Mouse (Mus musculus) embryonic facial prominence, embryonic 11.5 days (tissue): ENCODE measurements around the gene Washc3. TPM values are rescaled to one million over a fixed set of nuclear protein-coding genes. Genes with fewer than 3 reads are reported as not detected.

ENCODE experiments used
- ATAC-seq: fragments of 200-750 bp; cut with Nextera tagmentation; replicated peaks from 2 replicates; pipeline ENCODE4 v1.8.0; 2017; ENCODE audit warnings: low read depth; ENCODE audit not compliant: insufficient number of reproducible peaks, low FRiP score, low TSS enrichment
- DNase-seq: peaks from one replicate; pipeline ENCODE4 v3.0.0-alpha.2; 2015; ENCODE audit warnings: low spot score
- H3K27ac ChIP-seq: fragments of 300-500 bp; sonication (generic); replicated peaks from 2 replicates; pipeline ENCODE4 v1.5.1; 2014; ENCODE audit warnings: mild to moderate bottlenecking, low read depth, low read length, control low read depth
- H3K27me3 ChIP-seq: fragments of 300-500 bp; sonication (generic); 2 replicates; pipeline ENCODE4 v1.6.1; 2014; ENCODE audit warnings: mild to moderate bottlenecking, low read length, moderate library complexity, mixed read lengths; ENCODE audit not compliant: control insufficient read depth, insufficient read depth
- H3K36me3 ChIP-seq: fragments of 300-500 bp; sonication (generic); replicated peaks from 2 replicates; pipeline ENCODE4 v1.6.1; 2014; ENCODE audit warnings: low read depth, mild to moderate bottlenecking, low read length, moderate library complexity, mixed read lengths; ENCODE audit not compliant: control insufficient read depth, insufficient read depth
- H3K4me1 ChIP-seq: fragments of 300-500 bp; sonication (generic); 2 replicates; pipeline ENCODE4 v1.6.1; 2014; ENCODE audit warnings: low read length, mixed read lengths; ENCODE audit not compliant: control insufficient read depth, insufficient read depth
- H3K4me2 ChIP-seq: fragments of 300-500 bp; sonication (generic); 2 replicates; pipeline ENCODE4 v1.6.1; 2014; ENCODE audit warnings: low read depth, mild to moderate bottlenecking, control low read depth, low read length, moderate library complexity
- H3K4me3 ChIP-seq: fragments of 300-500 bp; sonication (generic); 2 replicates; pipeline ENCODE4 v1.5.1; 2014; ENCODE audit warnings: low read depth, low read length, control low read depth
- H3K9ac ChIP-seq: fragments of 300-500 bp; sonication (generic); replicated peaks from 2 replicates; pipeline ENCODE4 v1.6.1; 2014; ENCODE audit warnings: mild to moderate bottlenecking, control low read depth, low read length
- H3K9me3 ChIP-seq: fragments of 300-500 bp; sonication (generic); replicated peaks from 2 replicates; pipeline ENCODE4 v1.6.1; 2016; ENCODE audit warnings: mild to moderate bottlenecking, low read length, inconsistent platforms, mixed read lengths; ENCODE audit not compliant: control insufficient read depth
- WGBS: fragments of 180-500 bp; shearing (Covaris S2); extraction: QIAGEN DNeasy Blood & Tissue Kit; methylation state at CpG from one replicate; pipeline ENCODE4 v1.1.7; 2014; 5-methylcytosine and 5-hydroxymethylcytosine counted together
- polyA plus RNA-seq: library from polyadenylated mRNA; unstranded; fragments of >200 nt; fragmentation: Nextera tagmentation; extraction: Ambion mirVana; gene quantifications from 2 replicates; pipeline ENCODE4 v1.2.1, GENCODE M21; 2014

Gene Washc3
- 51.1 and 53.4 TPM in 2 replicates for polyA plus RNA-seq

DNA sequence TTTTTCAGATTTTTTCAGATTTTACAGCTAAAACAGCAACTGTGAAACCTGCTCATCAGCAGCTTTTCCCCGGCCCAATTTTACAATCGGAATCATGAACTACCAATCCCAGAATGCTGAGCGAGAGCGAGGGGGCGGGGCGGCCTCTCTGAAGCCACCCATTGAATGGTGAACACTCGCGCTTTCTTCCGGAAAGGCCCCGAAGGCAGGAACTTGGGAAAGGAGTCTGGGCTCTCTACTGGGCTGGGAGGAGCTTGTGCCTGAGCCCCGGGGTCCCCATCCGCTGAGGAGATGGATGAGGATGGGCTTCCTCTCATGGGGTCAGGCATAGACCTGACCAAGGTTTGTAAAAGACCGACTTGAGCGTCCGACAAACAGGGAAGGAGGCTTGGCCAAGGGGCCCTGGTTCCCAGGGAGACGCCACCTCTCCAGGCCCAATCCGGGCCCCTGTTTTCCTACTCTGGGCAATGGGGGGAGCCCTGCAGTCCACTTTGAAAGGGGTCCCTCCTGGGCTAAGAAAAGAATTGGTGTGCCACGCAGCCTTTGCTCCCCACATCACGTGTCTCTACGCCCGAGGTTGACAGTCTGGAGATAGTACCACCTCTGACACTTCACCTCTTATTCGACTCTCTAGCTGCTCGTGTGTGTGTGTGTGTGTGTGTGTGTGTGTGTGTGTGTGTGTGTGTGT is at the start of gene Washc3:
Gene Washc3 (plus strand): TSS at position 143 of the 688 bp plus-strand sequence.
- WGBS, result 2% methylated on average over 23 of the region's 23 CpGs

DNA sequence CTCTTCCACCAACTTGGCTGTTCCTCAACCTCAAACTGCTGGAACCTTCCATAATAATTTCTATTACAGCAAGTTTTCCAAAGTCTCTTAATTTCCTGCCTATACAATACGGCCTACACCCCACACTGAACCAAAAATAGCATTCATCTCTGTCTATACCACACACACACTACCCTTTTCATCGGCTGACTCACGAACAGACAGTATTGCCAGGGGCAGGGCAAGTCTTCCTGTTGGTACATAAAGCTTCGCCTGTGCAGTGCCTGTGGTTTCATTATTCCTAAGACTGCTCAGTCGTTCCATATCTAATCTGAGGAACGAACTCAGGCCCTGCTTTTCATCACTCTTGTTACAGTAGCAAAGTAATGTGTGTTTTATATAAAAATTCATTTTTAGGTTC is 49.2 kb upstream of the Washc3 start:
- Histone ChIP-seq H3K4me3 (no peak overlapping the region), H3K27me3 (no peaks in the 10 kb centered on the region), H3K4me2 (no peak overlapping the region), H3K9ac (no peak overlapping the region), H3K36me3 (peaks cover 8% of the 10 kb centered on the region), H3K27ac (no peak overlapping the region), H3K9me3 (no peaks in the 10 kb centered on the region), H3K4me1 (no peaks in the 10 kb centered on the region)
- WGBS, result 69% methylated on average over 6 of the region's 6 CpGs
- DNase-seq (no peak), ATAC-seq (no peak)

More for the DNA sequence above, at the start of gene Washc3:
- Histone ChIP-seq H3K4me1 (no peaks in the 10 kb centered on the region), H3K9me3 (no peaks in the 10 kb centered on the region), H3K36me3 (no peaks in the 10 kb centered on the region), H3K4me3 (peak within 1 kb of the TSS; percentile 57), H3K27ac (no peak within 1 kb of the TSS), H3K9ac (peak within 1 kb of the TSS; percentile 81), H3K4me2 (peak within 1 kb of the TSS; percentile 71), H3K27me3 (no peaks in the 10 kb centered on the region)
- ATAC-seq, result peak; percentile 97
- DNase-seq, result peak; percentile 97

DNA sequence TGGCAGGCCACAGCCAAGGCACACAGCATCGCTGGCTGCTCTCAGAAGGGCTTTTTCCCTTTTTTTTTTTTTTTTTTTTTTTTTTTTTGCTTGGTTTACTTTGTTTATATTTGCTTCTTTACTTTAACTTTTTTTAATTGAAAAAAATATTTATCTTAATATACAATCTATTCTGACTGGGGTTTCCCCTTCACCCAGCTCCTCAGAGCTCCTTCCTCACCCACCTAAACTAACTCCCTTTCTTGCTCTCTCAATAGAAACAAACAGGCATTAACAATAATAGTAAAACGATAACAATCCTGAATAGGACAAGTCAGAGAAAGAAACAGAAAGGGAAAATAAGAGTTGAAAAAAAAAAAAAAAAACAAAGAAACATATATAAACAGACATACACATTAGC is 38.8 kb upstream of the Washc3 start:
- no peak overlapping the region for H3K4me2 ChIP-seq
- no peak overlapping the region for H3K9ac ChIP-seq
- H3K36me3 ChIP-seq, result peaks cover 2% of the 10 kb centered on the region

DNA sequence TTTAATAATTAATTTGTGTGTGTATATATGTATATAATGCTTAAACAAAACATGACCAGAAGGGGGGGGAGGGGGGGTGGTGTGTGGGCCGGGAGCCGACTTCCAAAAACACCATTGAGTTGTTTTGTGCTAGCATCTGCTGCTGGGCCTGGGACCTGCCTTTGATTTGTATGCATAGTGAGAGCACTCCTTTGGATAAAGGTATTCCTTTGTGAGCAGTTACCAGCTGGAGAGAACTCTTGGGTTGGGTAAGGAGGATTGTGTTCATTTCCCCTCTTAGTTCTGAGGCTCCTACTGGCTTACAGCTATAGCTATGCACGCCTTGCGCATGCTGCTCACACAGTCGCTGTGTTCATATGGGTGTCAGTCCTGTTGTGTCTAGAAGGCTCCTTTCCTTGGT is 38.2 kb upstream of the Washc3 start:
- Histone ChIP-seq H3K27me3 (no peaks in the 10 kb centered on the region), H3K4me3 (no peak overlapping the region), H3K36me3 (peaks cover 2% of the 10 kb centered on the region), H3K9me3 (no peaks in the 10 kb centered on the region), H3K4me2 (no peak overlapping the region), H3K9ac (no peak overlapping the region), H3K27ac (no peak overlapping the region), H3K4me1 (no peaks in the 10 kb centered on the region)
- DNase-seq (no peak), ATAC-seq (no peak)
- 87% methylated on average over 5 of the region's 5 CpGs for WGBS

More for the DNA sequence above, 38.8 kb upstream of the Washc3 start:
- H3K27ac ChIP-seq, result no peak overlapping the region
- no peaks in the 10 kb centered on the region for H3K4me1 ChIP-seq
- no peaks in the 10 kb centered on the region for H3K27me3 ChIP-seq
- 93% methylated on average over 2 of the region's 2 CpGs for whole genome bisulfite sequencing
- DNase-seq (no peak), ATAC-seq (no peak)
- no peak overlapping the region for H3K4me3 ChIP-seq
- H3K9me3 ChIP-seq, result no peaks in the 10 kb centered on the region

DNA sequence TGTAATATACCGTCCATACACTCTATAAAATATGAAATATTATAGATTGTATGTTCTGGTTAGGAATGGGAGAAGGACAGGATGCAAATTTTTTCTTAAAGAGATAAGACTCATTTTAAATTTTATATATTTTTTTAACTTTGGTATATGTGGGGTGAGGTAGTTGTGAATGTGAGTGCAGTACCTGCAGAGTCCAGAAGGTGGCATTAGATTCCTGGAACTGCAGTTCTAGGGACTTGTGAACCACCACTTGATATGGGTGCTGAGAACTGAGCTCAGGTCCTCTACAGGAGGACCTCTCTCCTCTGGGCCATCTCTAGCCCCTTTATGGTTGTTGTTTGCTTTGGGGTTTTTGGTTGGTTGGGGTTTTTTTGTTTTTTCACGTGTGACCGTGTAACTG is 34.7 kb upstream of the Washc3 start:
- 97% methylated on average over 3 of the region's 3 CpGs for WGBS
- no peak for DNase-seq

DNA sequence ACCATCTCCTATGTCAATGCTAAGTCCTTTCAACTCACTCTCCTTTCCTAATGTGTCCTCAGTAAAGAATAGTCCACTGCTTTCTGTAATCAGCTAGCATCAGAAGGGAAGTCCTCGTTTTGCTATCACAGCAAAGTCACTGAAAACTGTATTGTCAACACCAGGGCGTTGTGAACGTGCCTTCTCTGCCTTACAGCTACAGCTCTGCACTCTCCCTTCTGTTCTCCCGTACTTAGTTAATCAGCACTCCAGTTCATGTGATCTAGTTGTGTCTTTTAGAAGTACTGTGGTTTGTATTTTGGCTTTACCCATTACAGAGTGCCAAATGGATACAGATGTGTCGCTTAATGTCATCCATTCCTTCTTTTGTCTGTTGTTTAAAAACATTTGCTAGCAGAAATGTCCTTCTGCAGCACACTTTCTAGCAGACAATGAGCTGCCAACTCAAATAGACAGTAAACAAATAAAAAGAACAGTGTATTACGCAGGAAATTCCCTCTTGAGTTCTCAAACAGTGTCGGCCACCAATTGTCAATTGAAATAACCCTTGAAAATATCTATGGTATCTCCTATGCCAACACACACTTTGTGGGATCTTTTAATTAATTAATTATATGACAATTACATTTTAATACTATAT is 33.3 kb upstream of the Washc3 start:
- H3K9me3 ChIP-seq, result no peaks in the 10 kb centered on the region
- no peak overlapping the region for H3K9ac ChIP-seq
- peaks cover 2% of the 10 kb centered on the region for H3K36me3 ChIP-seq
- no peak overlapping the region for H3K27ac ChIP-seq
- H3K4me1 ChIP-seq, result no peaks in the 10 kb centered on the region
- H3K4me2 ChIP-seq, result no peak overlapping the region
- WGBS, result 86% methylated on average over 7 of the region's 7 CpGs
- ATAC-seq (no peak), DNase-seq (no peak)
- H3K4me3 ChIP-seq, result no peak overlapping the region
- no peaks in the 10 kb centered on the region for H3K27me3 ChIP-seq

More for the DNA sequence above, 34.7 kb upstream of the Washc3 start:
- ATAC-seq, result no peak
- Histone ChIP-seq H3K4me2 (no peak overlapping the region), H3K4me1 (no peaks in the 10 kb centered on the region), H3K27ac (no peak overlapping the region), H3K4me3 (no peak overlapping the region), H3K9me3 (no peaks in the 10 kb centered on the region), H3K9ac (no peak overlapping the region), H3K36me3 (peaks cover 2% of the 10 kb centered on the region), H3K27me3 (no peaks in the 10 kb centered on the region)

DNA sequence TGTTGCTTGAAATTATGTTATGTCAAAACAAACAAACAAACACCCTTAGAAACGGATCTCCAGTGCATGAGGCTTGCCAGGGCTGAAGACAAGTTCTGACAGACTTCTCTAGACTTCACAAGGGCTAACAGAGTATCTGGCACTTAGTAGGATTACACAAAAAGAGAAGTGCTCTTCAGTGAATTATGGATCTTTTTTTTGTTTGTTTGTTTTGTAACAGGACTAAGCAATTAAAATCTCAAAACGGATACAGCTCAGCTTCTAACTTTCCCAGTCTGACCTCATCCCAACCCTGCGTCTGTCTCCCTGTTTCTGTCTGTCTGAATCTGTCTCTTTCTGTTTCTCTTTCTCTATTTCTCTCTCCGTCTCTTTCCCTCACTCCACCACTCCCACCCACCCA is 352 bp upstream of the Washc3 start:
- Histone ChIP-seq H3K4me1 (no peaks in the 10 kb centered on the region), H3K4me3 (peak overlapping the region; percentile 57), H3K9ac (peak overlapping the region; percentile 81), H3K4me2 (peak overlapping the region; percentile 29; the same call in 1 of the 2 replicates), H3K36me3 (no peaks in the 10 kb centered on the region), H3K27me3 (no peaks in the 10 kb centered on the region), H3K9me3 (no peaks in the 10 kb centered on the region), H3K27ac (no peak overlapping the region)
- ATAC-seq (peak; percentile 60), DNase-seq (no peak)
- 20% methylated on average over 4 of the region's 4 CpGs for WGBS

DNA sequence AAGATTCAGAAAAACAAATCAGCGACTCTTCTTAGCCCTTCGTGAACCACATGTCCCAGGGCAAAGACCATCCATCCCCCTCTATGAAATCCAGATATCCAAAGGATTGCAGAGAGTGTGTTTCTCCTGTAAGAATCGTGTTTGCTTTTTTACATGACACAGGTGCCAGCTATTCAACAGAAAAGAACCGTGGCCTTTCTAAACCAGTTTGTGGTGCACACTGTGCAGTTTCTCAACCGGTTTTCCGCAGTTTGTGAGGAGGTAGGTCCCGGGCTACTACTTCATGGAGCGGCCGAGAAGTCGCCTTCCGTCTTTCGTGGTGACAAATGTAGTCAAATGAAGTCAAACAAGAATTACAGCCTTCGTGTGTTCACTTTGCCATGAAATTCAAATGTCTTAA is 757 bp downstream of the Washc3 start:
- H3K4me2 ChIP-seq, result peak overlapping the region; percentile 71
- peak overlapping the region; percentile 57 for H3K4me3 ChIP-seq
- ATAC-seq (no peak), DNase-seq (no peak)
- H3K27me3 ChIP-seq, result no peaks in the 10 kb centered on the region
- H3K9ac ChIP-seq, result peak overlapping the region; percentile 81
- no peaks in the 10 kb centered on the region for H3K9me3 ChIP-seq
- no peaks in the 10 kb centered on the region for H3K4me1 ChIP-seq
- no peak overlapping the region for H3K27ac ChIP-seq
- H3K36me3 ChIP-seq, result no peaks in the 10 kb centered on the region
- WGBS, result 78% methylated on average over 13 of the region's 13 CpGs
